Mouse (Mus musculus) R1 (cell line): ENCODE measurements at regions not wholly inside any gene's neighbourhood (a gene's known extent, or its start where the extent isn't known, plus 50 kb on each side); places are given as distances from the start of the nearest gene placed in this dataset.

Experiments used
- DNase-seq: peaks from one replicate; pipeline ENCODE4 v3.0.0-alpha.2; 2018; ENCODE audit warnings: low read depth, low spot score

GRCm38 (mm10) chr14:31891500-31892185 lies 61.2 kb upstream of the Ankrd28 start:
- DNase-seq = peak; percentile 69

GRCm38 (mm10) chr14:31892186-31892510 lies 61.7 kb upstream of the Ankrd28 start:
- DNase-seq = no peak

GRCm38 (mm10) chr14:31896500-31896899 lies 66.0 kb upstream of the Ankrd28 start:
- DNase-seq = peak; percentile 70

GRCm38 (mm10) chr14:31899504-31899903 lies 69.1 kb upstream of the Ankrd28 start:
- no peak for DNase-seq

GRCm38 (mm10) chr14:31899906-31900305 lies 69.5 kb upstream of the Ankrd28 start:
- DNase-seq = peak; percentile 95

GRCm38 (mm10) chr14:31901901-31902300 lies 71.5 kb upstream of the Ankrd28 start:
- DNase-seq = no peak

- DNase-seq = no peak
These were observed 73.2 kb upstream of the Ankrd28 start for GRCm38 (mm10) chr14:31903664-31904063.

GRCm38 (mm10) chr14:31908591-31908990 lies 78.1 kb upstream of the Ankrd28 start:
- DNase-seq = no peak

- DNase-seq = no peak
These were observed 78.8 kb upstream of the Ankrd28 start for GRCm38 (mm10) chr14:31909291-31909690.

- DNase-seq = no peak
These were observed 80.4 kb upstream of the Ankrd28 start for GRCm38 (mm10) chr14:31910809-31911208.

GRCm38 (mm10) chr14:31918461-31918860 lies 88.0 kb upstream of the Ankrd28 start:
- peak; percentile 95 for DNase-seq

GRCm38 (mm10) chr14:31918921-31919320 lies 88.5 kb upstream of the Ankrd28 start:
- peak; percentile 88 for DNase-seq

- DNase-seq = peak; percentile 76
These were observed 98.8 kb upstream of the Ankrd28 start for GRCm38 (mm10) chr14:31929161-31929707.

GRCm38 (mm10) chr14:31930367-31930766 lies 98.4 kb upstream of the Galnt15 start:
- peak; percentile 44 for DNase-seq

- DNase-seq = no peak
These were observed 96.8 kb upstream of the Galnt15 start for GRCm38 (mm10) chr14:31931971-31932370.

- DNase-seq = no peak
These were observed 95.3 kb upstream of the Galnt15 start for GRCm38 (mm10) chr14:31933441-31933840.

- peak; percentile 75 for DNase-seq
These were observed 94.9 kb upstream of the Galnt15 start for GRCm38 (mm10) chr14:31933841-31934271.

GRCm38 (mm10) chr14:31934321-31934720 lies 94.5 kb upstream of the Galnt15 start:
- peak; percentile 50 for DNase-seq

GRCm38 (mm10) chr14:31934771-31935170 lies 94.0 kb upstream of the Galnt15 start:
- no peak for DNase-seq

- DNase-seq = no peak
These were observed 93.4 kb upstream of the Galnt15 start for GRCm38 (mm10) chr14:31935411-31935810.

- no peak for DNase-seq
These were observed 92.2 kb upstream of the Galnt15 start for GRCm38 (mm10) chr14:31936581-31936980.

GRCm38 (mm10) chr14:31940900-31941299 lies 87.9 kb upstream of the Galnt15 start:
- DNase-seq = no peak

GRCm38 (mm10) chr14:31942266-31942960 lies 86.4 kb upstream of the Galnt15 start:
- peak; percentile 65 for DNase-seq
